Comparison of ENCODE assay signal across 8 mouse cellular contexts in genomic region chr7:141143112-141143511, GRCm38 (mm10). TPM values are rescaled to one million over a fixed set of nuclear protein-coding genes. Genes with fewer than 3 reads are reported as not detected.
DNase-seq lines count a peak whose midpoint lies in the region; ATAC-seq and TF ChIP-seq lines count a peak whose summit lies in the region.

No protein-coding gene starts in this region.

- peak; percentile 41 for TF ChIP-seq CTCF in heart, postnatal 0 days (IDR thresholded peaks at IDR 0.05; ENCODE audit: low read depth)

- H3K9me3 ChIP-seq in heart, postnatal 0 days (replicated peaks; ENCODE audit: control insufficient read depth, low read length), result no peaks in the 10 kb centered on the region
- H3K9me3 ChIP-seq in forebrain, embryonic 14.5 days (replicated peaks; ENCODE audit: control insufficient read depth, low read length), result no peaks in the 10 kb centered on the region
- H3K9me3 ChIP-seq in forebrain, embryonic 12.5 days, result no peaks in the 10 kb centered on the region

- no peaks in the 10 kb centered on the region for H3K27me3 ChIP-seq in heart, postnatal 0 days (ENCODE audit: control insufficient read depth, insufficient read depth, low read length)
- no peaks in the 10 kb centered on the region for H3K27me3 ChIP-seq in forebrain, embryonic 14.5 days (replicated peaks; ENCODE audit: control insufficient read depth, insufficient read depth, low read length)
- H3K27me3 ChIP-seq in forebrain, embryonic 12.5 days, result no peaks in the 10 kb centered on the region

- H3K4me2 ChIP-seq in heart, postnatal 0 days (ENCODE audit: low read depth, low read length), result no peak overlapping the region
- H3K4me2 ChIP-seq in forebrain, embryonic 14.5 days (ENCODE audit: low read length), result no peak overlapping the region
- H3K4me2 ChIP-seq in forebrain, embryonic 12.5 days, result no peak overlapping the region

- no peak overlapping the region for H3K9ac ChIP-seq in heart, postnatal 0 days (replicated peaks; ENCODE audit: low read depth, low read length)
- no peak overlapping the region for H3K9ac ChIP-seq in forebrain, embryonic 14.5 days (ENCODE audit: low read length)
- H3K9ac ChIP-seq in forebrain, embryonic 12.5 days, result no peak overlapping the region

- no peak for TF ChIP-seq EP300 in heart, postnatal 0 days (IDR thresholded peaks at IDR 0.05; ENCODE audit: low read depth)

- H3K27ac ChIP-seq in heart, postnatal 0 days (ENCODE audit: low read depth), result no peak overlapping the region
- no peak overlapping the region for H3K27ac ChIP-seq in forebrain, embryonic 14.5 days (ENCODE audit: low read depth, low read length)
- H3K27ac ChIP-seq in forebrain, embryonic 12.5 days, result no peak overlapping the region

- 54% methylated on average over 5 of the region's 5 CpGs for WGBS in heart, postnatal 0 days
- WGBS in forebrain, embryonic 14.5 days, result 60% methylated on average over 5 of the region's 5 CpGs
- WGBS in forebrain, embryonic 12.5 days, result 55% methylated on average over 5 of the region's 5 CpGs

- H3K4me1 ChIP-seq in heart, postnatal 0 days (ENCODE audit: control insufficient read depth, insufficient read depth), result no peaks in the 10 kb centered on the region
- no peaks in the 10 kb centered on the region for H3K4me1 ChIP-seq in forebrain, embryonic 14.5 days (ENCODE audit: control insufficient read depth, insufficient read depth, low read length)
- H3K4me1 ChIP-seq in forebrain, embryonic 12.5 days, result no peaks in the 10 kb centered on the region

- no peak overlapping the region for H3K4me3 ChIP-seq in heart, postnatal 0 days (ENCODE audit: low read depth, low read length)
- H3K4me3 ChIP-seq in forebrain, embryonic 14.5 days (ENCODE audit: low read depth, low read length), result no peak overlapping the region
- no peak overlapping the region for H3K4me3 ChIP-seq in forebrain, embryonic 12.5 days (replicated peaks)

- peak; percentile 11; the same call in 1 of the 2 replicates for ATAC-seq in heart, postnatal 0 days (ENCODE audit: insufficient read depth, low read depth)
- ATAC-seq in inflammation-experienced regulatory T-cells, adult 6 months, result peak; percentile 48
- peak; percentile 57 for ATAC-seq in megakaryocyte-erythroid progenitor cell, adult 5-6 weeks (replicated peaks; ENCODE audit: low FRiP score, low TSS enrichment, poor library complexity, severe bottlenecking)
- no peak for ATAC-seq in forebrain, embryonic 14.5 days
- ATAC-seq in forebrain, embryonic 12.5 days (ENCODE audit: low FRiP score), result no peak

- H3K36me3 ChIP-seq in heart, postnatal 0 days (replicated peaks; ENCODE audit: control insufficient read depth, insufficient read depth, low read length), result peaks cover 27% of the 10 kb centered on the region
- H3K36me3 ChIP-seq in forebrain, embryonic 14.5 days (ENCODE audit: control insufficient read depth, insufficient read depth, low read length), result peaks cover 32% of the 10 kb centered on the region
- peaks cover 39% of the 10 kb centered on the region for H3K36me3 ChIP-seq in forebrain, embryonic 12.5 days (replicated peaks)

- no peak for DNase-seq in heart, postnatal 0 days (ENCODE audit: low spot score)
- no peak for DNase-seq in heart, adult 9 months (ENCODE audit: low spot score in 2 of 2)
- DNase-seq in B cell, adult 2 months, result peak; percentile 67 to 68
- DNase-seq in adrenal gland, postnatal 10 days, result peak; percentile 70
- no peak for DNase-seq in forebrain, embryonic 14.5 days (ENCODE audit: low spot score)

RNA-seq across cellular contexts. Expression of gene Ptdss2, which starts 20.9 kb away (rescaled TPM):
- total RNA-seq in heart, postnatal 0 days (2014; rRNA removed; ENCODE audit: low replicate concordance), result 22.3 and 35.5 TPM in 2 replicates
- polyA plus RNA-seq in heart, postnatal 0 days (2015; fragmentation: Nextera tagmentation; extraction: Ambion mirVana), result 54.8 and 56.9 TPM in 2 replicates
- 10 to 100 TPM; 51.0 to 57.2 TPM for total RNA-seq in adrenal gland, postnatal 10 days (2021)
- polyA plus RNA-seq in inflammation-experienced regulatory T-cells, adult 6 months (2017; shearing (Covaris generic)), result 1 to 10 TPM; 6.2 to 9.3 (median 7.0) TPM
- total RNA-seq in megakaryocyte-erythroid progenitor cell, adult 5-6 weeks (2014; fragmentation: Nextera tagmentation), result 59.0 and 64.0 TPM in 2 replicates
- 14.0 and 21.1 TPM in 2 replicates for total RNA-seq in megakaryocyte-erythroid progenitor cell, adult 5-6 weeks (2017)
- polyA plus RNA-seq in forebrain, embryonic 14.5 days (2014; fragmentation: Nextera tagmentation; extraction: Ambion mirVana), result 81.2 and 82.1 TPM in 2 replicates
- 63.5 and 64.9 TPM in 2 replicates for polyA plus RNA-seq in forebrain, embryonic 12.5 days (2016; fragmentation: Nextera tagmentation; extraction: Ambion mirVana)

RNA-seq across cellular contexts. Expression of gene Ano9, which starts 25.5 kb away (rescaled TPM):
- total RNA-seq in heart, postnatal 0 days (2014; rRNA removed; ENCODE audit: low replicate concordance), result not detected in 2 replicates
- 0.04 and 0.07 TPM in 2 replicates for polyA plus RNA-seq in heart, postnatal 0 days (2015; fragmentation: Nextera tagmentation; extraction: Ambion mirVana)
- total RNA-seq in adrenal gland, postnatal 10 days (2021), result under 1 TPM; 0.33 to 0.42 TPM
- not detected for polyA plus RNA-seq in inflammation-experienced regulatory T-cells, adult 6 months (2017; shearing (Covaris generic))
- total RNA-seq in megakaryocyte-erythroid progenitor cell, adult 5-6 weeks (2014; fragmentation: Nextera tagmentation), result not detected in 2 replicates
- not detected in 2 replicates for total RNA-seq in megakaryocyte-erythroid progenitor cell, adult 5-6 weeks (2017)
- polyA plus RNA-seq in forebrain, embryonic 14.5 days (2014; fragmentation: Nextera tagmentation; extraction: Ambion mirVana), result 0.10 TPM in 1 of 2 replicates, not detected in the other
- 0.31 and 0.37 TPM in 2 replicates for polyA plus RNA-seq in forebrain, embryonic 12.5 days (2016; fragmentation: Nextera tagmentation; extraction: Ambion mirVana)

RNA-seq across cellular contexts. Expression of gene Rnh1, which starts 29.5 kb away (rescaled TPM):
- total RNA-seq in heart, postnatal 0 days (2014; rRNA removed; ENCODE audit: low replicate concordance), result 157 and 172 TPM in 2 replicates
- 88.3 and 90.2 TPM in 2 replicates for polyA plus RNA-seq in heart, postnatal 0 days (2015; fragmentation: Nextera tagmentation; extraction: Ambion mirVana)
- 100 to 1,000 TPM; 150 to 155 TPM for total RNA-seq in adrenal gland, postnatal 10 days (2021)
- polyA plus RNA-seq in inflammation-experienced regulatory T-cells, adult 6 months (2017; shearing (Covaris generic)), result 100 to 1,000 TPM; 135 to 147 (median 143) TPM
- total RNA-seq in megakaryocyte-erythroid progenitor cell, adult 5-6 weeks (2014; fragmentation: Nextera tagmentation), result 43.7 and 54.2 TPM in 2 replicates
- total RNA-seq in megakaryocyte-erythroid progenitor cell, adult 5-6 weeks (2017), result 20.7 and 30.4 TPM in 2 replicates
- polyA plus RNA-seq in forebrain, embryonic 14.5 days (2014; fragmentation: Nextera tagmentation; extraction: Ambion mirVana), result 54.7 and 56.7 TPM in 2 replicates
- 47.2 and 49.7 TPM in 2 replicates for polyA plus RNA-seq in forebrain, embryonic 12.5 days (2016; fragmentation: Nextera tagmentation; extraction: Ambion mirVana)

RNA-seq across cellular contexts. Expression of gene Sigirr, which starts 42.7 kb away (rescaled TPM):
- 10.3 and 16.8 TPM in 2 replicates for total RNA-seq in heart, postnatal 0 days (2014; rRNA removed; ENCODE audit: low replicate concordance)
- polyA plus RNA-seq in heart, postnatal 0 days (2015; fragmentation: Nextera tagmentation; extraction: Ambion mirVana), result 4.2 and 5.1 TPM in 2 replicates
- total RNA-seq in adrenal gland, postnatal 10 days (2021), result 10 to 100 TPM in 1 of 2 experiments, 1 to 10 TPM in 1; 8.3 to 10.6 TPM
- polyA plus RNA-seq in inflammation-experienced regulatory T-cells, adult 6 months (2017; shearing (Covaris generic)), result 100 to 1,000 TPM; 149 to 208 (median 206) TPM
- total RNA-seq in megakaryocyte-erythroid progenitor cell, adult 5-6 weeks (2014; fragmentation: Nextera tagmentation), result 14.0 and 24.8 TPM in 2 replicates
- total RNA-seq in megakaryocyte-erythroid progenitor cell, adult 5-6 weeks (2017), result 7.1 and 13.0 TPM in 2 replicates
- 2.4 and 2.5 TPM in 2 replicates for polyA plus RNA-seq in forebrain, embryonic 14.5 days (2014; fragmentation: Nextera tagmentation; extraction: Ambion mirVana)
- polyA plus RNA-seq in forebrain, embryonic 12.5 days (2016; fragmentation: Nextera tagmentation; extraction: Ambion mirVana), result 1.3 and 1.5 TPM in 2 replicates

RNA-seq across cellular contexts. Expression of gene Hras, which starts 50.7 kb away (rescaled TPM):
- 72.2 and 74.9 TPM in 2 replicates for total RNA-seq in heart, postnatal 0 days (2014; rRNA removed; ENCODE audit: low replicate concordance)
- polyA plus RNA-seq in heart, postnatal 0 days (2015; fragmentation: Nextera tagmentation; extraction: Ambion mirVana), result 73.5 and 78.9 TPM in 2 replicates
- total RNA-seq in adrenal gland, postnatal 10 days (2021), result 10 to 100 TPM; 87.8 to 91.9 TPM
- 1 to 10 TPM; 1.5 to 6.2 (median 4.6) TPM for polyA plus RNA-seq in inflammation-experienced regulatory T-cells, adult 6 months (2017; shearing (Covaris generic))
- 73.1 and 108 TPM in 2 replicates for total RNA-seq in megakaryocyte-erythroid progenitor cell, adult 5-6 weeks (2014; fragmentation: Nextera tagmentation)
- 30.1 and 48.6 TPM in 2 replicates for total RNA-seq in megakaryocyte-erythroid progenitor cell, adult 5-6 weeks (2017)
- polyA plus RNA-seq in forebrain, embryonic 14.5 days (2014; fragmentation: Nextera tagmentation; extraction: Ambion mirVana), result 70.2 and 96.3 TPM in 2 replicates
- polyA plus RNA-seq in forebrain, embryonic 12.5 days (2016; fragmentation: Nextera tagmentation; extraction: Ambion mirVana), result 79.1 and 89.4 TPM in 2 replicates

Comparison
In these comparisons a context has a peak if more than half of its experiments do, and no peak if none do; other contexts are left out.
1. ATAC-seq: peak in heart, postnatal 0 days (single experiment), inflammation-experienced regulatory T-cells, adult 6 months (single experiment) and megakaryocyte-erythroid progenitor cell, adult 5-6 weeks (single experiment); none in forebrain, embryonic 14.5 days (single experiment) and forebrain, embryonic 12.5 days (single experiment).
2. DNase-seq: peak in B cell, adult 2 months (2 of 2) and adrenal gland, postnatal 10 days (single experiment); none in heart, postnatal 0 days (single experiment), heart, adult 9 months (0 of 2) and forebrain, embryonic 14.5 days (single experiment).